Mouse (Mus musculus): ENCODE measurements around the gene Mgmt.

Mgmt gene

GRCm38 (mm10) chr7:136908616-136909144 is 14.3 kb downstream of the Mgmt start:
- no peak for DNase-seq (ENCODE audit: low spot score in 2 of 2)

GRCm38 (mm10) chr7:136912901-136913300 is 18.5 kb downstream of the Mgmt start:
- no peak for DNase-seq (ENCODE audit: low spot score in 2 of 2)

- DNase-seq (ENCODE audit: low spot score in 2 of 2): peak in 1 of 2 experiments; percentile 14
These were observed 21.6 kb downstream of the Mgmt start for GRCm38 (mm10) chr7:136916021-136916420.

- no peak for DNase-seq (ENCODE audit: low spot score in 2 of 2)
These were observed 26.8 kb downstream of the Mgmt start for GRCm38 (mm10) chr7:136920976-136921755.

GRCm38 (mm10) chr7:136922230-136922629 is 27.8 kb downstream of the Mgmt start:
- no peak for DNase-seq (ENCODE audit: low spot score in 2 of 2)

GRCm38 (mm10) chr7:136924610-136925260 is 30.3 kb downstream of the Mgmt start:
- DNase-seq (ENCODE audit: low spot score in 2 of 2): peak in 1 of 2 experiments; percentile 57

GRCm38 (mm10) chr7:136926178-136926577 is 31.8 kb downstream of the Mgmt start:
- no peak for DNase-seq (ENCODE audit: low spot score in 2 of 2)

GRCm38 (mm10) chr7:136930451-136930850 is 36.0 kb downstream of the Mgmt start:
- DNase-seq (ENCODE audit: low spot score in 2 of 2): no peak

GRCm38 (mm10) chr7:136933367-136933766 is 39.0 kb downstream of the Mgmt start:
- DNase-seq (ENCODE audit: low spot score in 2 of 2): no peak

GRCm38 (mm10) chr7:136934336-136934735 is 39.9 kb downstream of the Mgmt start:
- no peak for DNase-seq (ENCODE audit: low spot score in 2 of 2)

GRCm38 (mm10) chr7:136934784-136935183 is 40.4 kb downstream of the Mgmt start:
- no peak for DNase-seq (ENCODE audit: low spot score in 2 of 2)

- DNase-seq (ENCODE audit: low spot score in 2 of 2): no peak
These were observed 44.0 kb downstream of the Mgmt start for GRCm38 (mm10) chr7:136938371-136938770.

- DNase-seq (ENCODE audit: low spot score in 2 of 2): no peak
These were observed 48.0 kb downstream of the Mgmt start for GRCm38 (mm10) chr7:136942414-136942813.

GRCm38 (mm10) chr7:136943886-136944285 is 49.5 kb downstream of the Mgmt start:
- no peak for DNase-seq (ENCODE audit: low spot score in 2 of 2)

GRCm38 (mm10) chr7:136945697-136946096 is 51.3 kb downstream of the Mgmt start:
- no peak for DNase-seq (ENCODE audit: low spot score in 2 of 2)

GRCm38 (mm10) chr7:136946131-136946530 is 51.7 kb downstream of the Mgmt start:
- DNase-seq (ENCODE audit: low spot score in 2 of 2): no peak

GRCm38 (mm10) chr7:136948275-136948810 is 53.9 kb downstream of the Mgmt start:
- DNase-seq (ENCODE audit: low spot score in 2 of 2): no peak

- no peak for DNase-seq (ENCODE audit: low spot score in 2 of 2)
These were observed 58.2 kb downstream of the Mgmt start for GRCm38 (mm10) chr7:136952608-136953007.

GRCm38 (mm10) chr7:136953251-136953650 is 58.8 kb downstream of the Mgmt start:
- no peak for DNase-seq (ENCODE audit: low spot score in 2 of 2)

- DNase-seq (ENCODE audit: low spot score in 2 of 2): no peak
These were observed 77.9 kb downstream of the Mgmt start for GRCm38 (mm10) chr7:136972361-136972760.

- no peak for DNase-seq (ENCODE audit: low spot score in 2 of 2)
These were observed 80.6 kb downstream of the Mgmt start for GRCm38 (mm10) chr7:136975001-136975400.

GRCm38 (mm10) chr7:136997456-136997855 is 103.0 kb downstream of the Mgmt start:
- no peak for DNase-seq (ENCODE audit: low spot score in 2 of 2)

- DNase-seq (ENCODE audit: low spot score in 2 of 2): no peak
These were observed 106.3 kb downstream of the Mgmt start for GRCm38 (mm10) chr7:137000703-137001102.
